Mouse (Mus musculus) fat pad, adult 2 months (tissue): ENCODE measurements around the gene Actb.

Experiments
- DNase-seq: peaks from one replicate; pipeline ENCODE4 v3.0.0-alpha.2; 2011; ENCODE audit warnings: low read depth, low spot score; ENCODE audit errors: extremely low read depth

Gene Actb

DNA sequence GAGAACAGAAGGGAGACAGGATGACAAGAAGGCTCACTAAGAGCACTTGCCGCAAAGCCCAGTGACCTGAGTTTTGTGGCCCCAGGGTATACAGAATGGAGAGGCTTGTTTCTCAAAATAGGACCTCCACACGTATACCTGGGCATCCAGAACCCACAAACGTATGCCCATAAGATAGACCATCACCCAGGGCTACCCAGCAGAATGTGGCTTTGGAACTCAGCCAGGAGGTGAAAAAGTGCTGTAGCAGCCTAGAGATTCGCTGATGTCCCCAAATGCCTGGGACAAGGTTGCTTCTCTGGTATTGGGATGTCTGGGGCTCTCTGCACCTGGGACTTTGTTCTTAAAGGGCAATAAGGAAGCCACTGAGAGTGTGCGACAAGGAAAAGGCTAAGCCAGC lies 15.7 kb upstream of the Actb start:
- no peak for DNase-seq

GRCm38 (mm10) chr5:142921074-142921459 lies 14.5 kb upstream of the Actb start:
- DNase-seq, result no peak

DNA sequence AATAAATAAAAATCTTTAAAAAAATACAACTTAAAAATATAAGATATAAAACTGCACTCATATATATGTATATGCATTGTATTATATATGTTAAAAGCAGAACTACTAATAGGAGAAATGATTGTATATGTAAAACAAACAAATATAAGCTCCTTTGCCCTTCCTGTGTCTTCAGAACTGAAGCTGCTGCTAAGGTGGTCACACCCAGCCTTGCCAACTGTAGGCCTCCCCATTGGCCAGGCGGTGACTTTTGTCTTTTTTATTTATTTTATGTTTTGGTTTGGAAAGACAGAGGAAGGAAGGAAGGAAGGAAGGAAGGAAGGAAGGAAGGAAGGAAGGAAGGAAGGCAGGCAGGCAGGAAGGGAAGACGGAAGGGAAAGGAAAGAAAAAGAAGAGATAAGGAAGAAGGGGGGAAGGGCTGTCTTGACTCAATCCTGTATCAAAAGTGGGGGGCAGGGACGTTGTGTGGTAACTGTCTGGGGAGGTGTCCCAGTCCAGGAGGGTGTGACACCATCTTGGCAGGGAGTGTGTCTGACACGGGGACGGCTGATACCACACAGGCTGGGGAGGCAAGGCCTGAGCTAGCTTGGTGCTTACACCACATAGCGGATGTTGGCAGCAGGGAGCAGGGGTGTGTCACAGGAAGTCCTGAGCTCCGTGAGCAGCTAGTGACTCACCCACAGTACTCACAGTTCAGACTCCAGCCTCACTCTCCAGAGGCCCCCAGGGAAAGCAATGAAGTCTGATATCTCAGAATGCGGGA lies 13.9 kb upstream of the Actb start:
- no peak for DNase-seq

DNA sequence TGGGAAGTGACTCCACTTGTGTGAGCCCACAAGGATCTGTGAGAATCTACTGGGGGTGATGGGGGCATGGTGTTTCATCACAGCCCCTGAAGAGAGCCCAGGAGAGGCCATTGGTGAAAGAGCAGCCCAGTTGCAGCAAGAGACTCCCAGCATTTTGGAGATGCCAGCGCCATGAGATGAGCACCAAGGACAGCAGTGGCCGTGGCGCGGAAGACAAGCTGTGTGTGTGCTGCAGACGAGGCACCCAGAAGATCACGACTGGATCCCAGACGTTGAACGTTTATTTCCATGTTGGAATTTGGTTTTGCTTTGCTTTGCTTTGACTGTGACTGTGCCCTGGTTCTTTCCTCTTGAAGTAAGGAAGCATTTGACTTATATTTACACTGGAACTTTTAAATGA lies 10.8 kb upstream of the Actb start:
- DNase-seq, result no peak

DNA sequence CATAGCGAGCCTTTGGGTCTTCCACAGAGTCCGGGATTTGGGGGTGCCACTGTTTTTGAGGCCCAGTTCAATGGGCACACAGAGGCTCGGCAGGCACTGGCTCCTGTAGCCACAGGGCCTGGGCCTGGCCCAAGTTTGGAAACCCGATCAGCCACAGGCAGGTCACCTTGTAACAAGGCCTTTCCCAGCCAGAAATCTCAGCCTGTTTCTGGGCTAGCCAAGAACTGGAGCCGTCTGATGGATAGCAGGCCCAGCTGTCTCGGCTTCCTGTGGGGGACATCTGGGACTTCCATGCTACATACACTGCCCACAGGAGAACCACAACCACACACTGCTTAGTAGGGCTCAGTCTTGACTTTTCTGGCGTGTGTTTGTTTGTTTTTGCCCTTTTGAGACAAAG lies 10.0 kb upstream of the Actb start:
- no peak for DNase-seq

GRCm38 (mm10) chr5:142915231-142915630 lies 8.7 kb upstream of the Actb start:
- DNase-seq, result no peak

- DNase-seq, result no peak
These were observed 6.2 kb upstream of the Actb start for GRCm38 (mm10) chr5:142912739-142913138.

- no peak for DNase-seq
These were observed 5.8 kb upstream of the Actb start for GRCm38 (mm10) chr5:142912320-142912719.

DNA sequence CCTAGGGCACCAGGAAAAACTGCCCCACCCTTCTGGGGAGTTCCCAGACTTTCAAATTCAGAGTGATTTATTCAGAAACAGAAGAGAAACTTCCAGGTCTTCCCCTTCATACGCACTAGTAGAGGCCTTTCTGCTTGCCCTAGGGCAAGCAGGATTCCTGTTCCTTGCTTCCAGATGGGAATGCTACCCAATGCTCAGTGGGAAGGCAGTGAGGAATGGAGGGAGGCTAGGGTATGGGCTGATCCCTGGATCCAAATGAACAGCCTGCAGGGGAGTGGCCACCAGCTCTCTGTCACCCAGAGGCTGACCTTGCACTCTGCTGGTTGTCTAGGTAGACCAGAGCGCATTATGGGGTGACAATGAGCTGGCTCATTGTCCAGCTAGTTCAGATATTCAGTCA lies 5.1 kb upstream of the Actb start:
- no peak for DNase-seq

- DNase-seq, result no peak
These were observed 3.2 kb upstream of the Actb start for GRCm38 (mm10) chr5:142909576-142910278.

DNA sequence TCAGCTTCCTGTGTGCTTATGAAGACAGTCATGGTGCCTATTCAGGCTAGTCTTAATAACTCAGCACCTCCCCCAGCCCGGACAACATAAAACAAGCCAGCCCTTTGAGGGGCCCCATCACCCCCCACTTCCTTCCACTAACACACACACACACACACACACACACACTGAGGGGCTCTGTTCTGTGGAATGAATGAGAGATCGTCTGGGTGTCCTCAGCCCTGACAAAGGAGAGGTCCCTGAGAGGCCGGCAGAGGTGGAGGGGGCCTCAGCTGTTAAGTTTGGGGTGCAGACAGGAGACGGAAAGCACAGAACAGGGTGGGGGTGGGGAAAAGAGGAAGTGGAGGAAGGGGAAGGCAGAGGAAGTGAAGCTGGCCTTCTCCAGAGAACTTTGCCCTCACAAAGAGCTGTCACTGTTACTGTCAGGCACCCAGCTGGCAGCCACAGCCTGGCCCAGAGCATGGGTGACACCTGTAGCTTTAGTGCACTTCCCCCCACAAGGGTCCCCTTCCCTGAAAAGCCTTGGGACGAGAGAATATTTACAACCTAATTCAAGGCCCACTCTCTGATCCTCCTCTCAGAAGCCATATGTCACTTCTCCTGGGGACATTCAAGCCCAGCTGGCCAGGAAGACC lies 2.5 kb upstream of the Actb start:
- no peak for DNase-seq

DNA sequence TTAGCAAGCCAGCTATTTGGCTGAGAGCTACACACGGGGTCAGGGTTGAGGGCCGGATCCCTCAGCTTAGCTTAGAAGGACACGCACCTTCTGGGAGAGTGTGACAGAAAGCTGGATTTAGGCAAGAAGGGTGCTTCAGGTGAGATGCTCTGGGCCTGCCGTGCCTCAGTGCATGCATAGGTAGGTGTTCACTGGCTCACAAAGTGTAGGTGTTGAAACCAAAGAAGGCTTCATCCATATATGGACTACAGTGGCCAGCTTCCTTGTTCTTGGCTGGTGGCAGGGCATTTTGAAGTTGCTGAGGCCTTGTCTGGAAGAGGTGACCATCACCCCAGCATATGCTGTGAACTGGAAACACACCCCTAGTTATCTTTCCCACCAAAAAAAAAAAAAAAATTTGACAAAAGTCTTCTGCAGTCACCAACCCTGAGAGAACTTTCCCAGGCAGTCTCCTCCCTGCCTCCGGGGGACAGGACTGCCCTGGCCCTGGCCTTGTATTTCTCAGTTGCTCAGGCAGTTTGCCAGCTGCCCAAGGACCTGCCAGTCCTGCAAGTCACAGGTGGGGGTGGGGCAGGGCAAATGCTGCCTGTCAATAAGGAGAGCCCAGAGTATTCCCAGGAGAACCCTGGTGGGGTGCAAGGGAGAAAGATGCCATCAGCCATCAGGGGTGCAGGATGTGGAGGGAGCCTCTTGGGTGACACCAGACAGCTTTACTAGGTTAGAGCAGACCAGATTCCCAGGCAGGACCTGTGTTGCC lies 1.4 kb upstream of the Actb start:
- no peak for DNase-seq

- no peak for DNase-seq
These were observed 671 bp upstream of the Actb start for GRCm38 (mm10) chr5:142907048-142907802.

- no peak for DNase-seq
These were observed 626 bp downstream of the Actb start for GRCm38 (mm10) chr5:142905725-142906531.

DNA sequence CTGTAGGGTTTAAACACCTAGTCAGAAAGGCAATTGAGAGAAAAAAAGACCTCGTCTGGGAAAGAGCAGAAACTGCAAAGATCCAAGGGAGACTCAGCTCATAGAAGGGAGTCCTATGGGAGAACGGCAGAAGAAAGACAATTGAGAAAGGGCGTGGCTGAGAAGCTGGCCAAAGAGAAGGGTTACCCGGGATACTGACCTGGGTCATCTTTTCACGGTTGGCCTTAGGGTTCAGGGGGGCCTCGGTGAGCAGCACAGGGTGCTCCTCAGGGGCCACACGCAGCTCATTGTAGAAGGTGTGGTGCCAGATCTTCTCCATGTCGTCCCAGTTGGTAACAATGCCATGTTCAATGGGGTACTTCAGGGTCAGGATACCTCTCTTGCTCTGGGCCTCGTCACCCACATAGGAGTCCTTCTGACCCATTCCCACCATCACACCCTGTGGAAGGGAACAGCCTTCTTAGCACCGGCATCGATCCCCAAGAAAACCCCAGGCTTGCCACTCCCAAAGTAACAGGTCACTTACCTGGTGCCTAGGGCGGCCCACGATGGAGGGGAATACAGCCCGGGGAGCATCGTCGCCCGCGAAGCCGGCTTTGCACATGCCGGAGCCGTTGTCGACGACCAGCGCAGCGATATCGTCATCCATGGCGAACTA lies 1.4 kb downstream of the Actb start:
- no peak for DNase-seq

DNA sequence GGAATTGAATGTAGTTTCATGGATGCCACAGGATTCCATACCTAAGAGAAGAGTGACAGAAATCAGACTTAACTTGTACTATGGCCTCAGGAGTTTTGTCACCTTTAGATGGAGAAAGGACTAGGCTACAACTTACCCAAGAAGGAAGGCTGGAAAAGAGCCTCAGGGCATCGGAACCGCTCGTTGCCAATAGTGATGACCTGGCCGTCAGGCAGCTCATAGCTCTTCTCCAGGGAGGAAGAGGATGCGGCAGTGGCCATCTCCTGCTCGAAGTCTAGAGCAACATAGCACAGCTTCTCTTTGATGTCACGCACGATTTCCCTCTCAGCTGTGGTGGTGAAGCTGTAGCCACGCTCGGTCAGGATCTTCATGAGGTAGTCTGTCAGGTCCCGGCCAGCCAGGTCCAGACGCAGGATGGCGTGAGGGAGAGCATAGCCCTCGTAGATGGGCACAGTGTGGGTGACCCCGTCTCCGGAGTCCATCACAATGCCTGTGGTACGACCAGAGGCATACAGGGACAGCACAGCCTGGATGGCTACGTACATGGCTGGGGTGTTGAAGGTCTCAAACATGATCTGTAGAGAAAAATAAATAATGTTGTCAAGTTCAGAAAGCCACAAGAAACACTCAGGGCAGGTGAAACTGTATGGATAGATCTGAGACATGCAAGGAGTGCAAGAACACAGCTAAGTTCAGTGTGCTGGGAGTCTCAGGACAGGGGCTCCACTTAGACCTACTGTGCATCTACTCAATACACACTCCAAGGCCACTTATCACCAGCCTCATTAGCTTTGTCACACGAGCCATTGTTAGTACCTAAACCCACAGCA lies 2.1 kb downstream of the Actb start:
- no peak for DNase-seq

DNA sequence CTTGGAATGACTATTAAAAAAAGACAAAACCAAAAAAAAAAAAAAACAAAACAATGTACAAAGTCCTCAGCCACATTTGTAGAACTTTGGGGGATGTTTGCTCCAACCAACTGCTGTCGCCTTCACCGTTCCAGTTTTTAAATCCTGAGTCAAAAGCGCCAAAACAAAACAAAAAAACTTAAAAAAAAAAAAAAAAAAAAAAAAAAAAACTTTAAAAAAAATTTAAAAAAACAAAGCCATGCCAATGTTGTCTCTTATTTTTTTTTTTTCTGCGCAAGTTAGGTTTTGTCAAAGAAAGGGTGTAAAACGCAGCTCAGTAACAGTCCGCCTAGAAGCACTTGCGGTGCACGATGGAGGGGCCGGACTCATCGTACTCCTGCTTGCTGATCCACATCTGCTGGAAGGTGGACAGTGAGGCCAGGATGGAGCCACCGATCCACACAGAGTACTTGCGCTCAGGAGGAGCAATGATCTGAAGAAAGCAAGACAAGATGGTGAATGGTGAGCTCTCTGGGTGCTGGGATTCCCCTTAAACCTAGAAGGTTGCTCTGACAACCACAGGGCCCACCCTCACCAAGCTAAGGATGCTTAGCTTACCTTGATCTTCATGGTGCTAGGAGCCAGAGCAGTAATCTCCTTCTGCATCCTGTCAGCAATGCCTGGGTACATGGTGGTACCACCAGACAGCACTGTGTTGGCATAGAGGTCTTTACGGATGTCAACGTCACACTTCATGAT lies 2.9 kb downstream of the Actb start:
- no peak for DNase-seq
